Mouse (Mus musculus): ENCODE results near the gene Abhd10. TPM values are rescaled to one million over a fixed set of nuclear protein-coding genes. Genes with fewer than 3 reads are reported as not detected.

The Abhd10 gene
- polyA plus RNA-seq, 1 experiment from 2014 or later = 17.3 TPM

- in situ Hi-C loops (cut with MboI; ENCODE audit: low pct_unique_long_range_greater_than_20kb) = loop anchor here (10.0 kb wide), 1 partner anchor 392 kb away; no protein-coding TSS in a partner anchor
- no peaks in the 10 kb centered on the region for H3K27me3 ChIP-seq
- ChIA-PET POLR2A (interaction anchor here (0.7 kb wide), 1 partner anchor 258 kb away, joined by 5 read pairs; no protein-coding TSS in a partner anchor), CTCF (interaction anchor here (1.1 kb wide), 1 partner anchor 310 kb away, joined by 3 read pairs; no protein-coding TSS in a partner anchor)
- no peak for TF ChIP-seq CTCF (IDR thresholded peaks at IDR 0.05)
- no peak for DNase-seq (ENCODE audit: low read depth, low spot score)
- ATAC-seq = no peak
These were observed 29.5 kb downstream of the Abhd10 start for GRCm38 (mm10) chr16:45713261-45713660.

- TF ChIP-seq CTCF (IDR thresholded peaks at IDR 0.05) = peak; percentile 74
- H3K27me3 ChIP-seq = no peaks in the 10 kb centered on the region
- ATAC-seq (peak; percentile 74), DNase-seq (ENCODE audit: low read depth, low spot score) (no peak)
- POLR2A ChIA-PET = no interaction called here
- CTCF ChIA-PET = no interaction called here
- in situ Hi-C loops (cut with MboI; ENCODE audit: low pct_unique_long_range_greater_than_20kb) = loop anchor here (10.0 kb wide), 1 partner anchor 394 kb away; no protein-coding TSS in a partner anchor
These were observed 31.5 kb downstream of the Abhd10 start for GRCm38 (mm10) chr16:45711263-45711662.

- POLR2A ChIA-PET = no interaction called here
- CTCF ChIA-PET = interaction anchor here (0.8 to 1.7 kb wide), 3 partner anchors 9 to 399 kb away, joined by 3 to 5 read pairs (median 3); no protein-coding TSS in a partner anchor
- no peak for ATAC-seq
- in situ Hi-C loops (cut with MboI; ENCODE audit: low pct_unique_long_range_greater_than_20kb) = no loop called here
- no peak for TF ChIP-seq CTCF (IDR thresholded peaks at IDR 0.05)
- H3K27me3 ChIP-seq = no peaks in the 10 kb centered on the region
- DNase-seq (ENCODE audit: low read depth, low spot score) = no peak
These were observed 43.5 kb downstream of the Abhd10 start for GRCm38 (mm10) chr16:45699301-45699700.

GRCm38 (mm10) chr16:45697996-45698395 lies 44.8 kb downstream of the Abhd10 start:
- POLR2A ChIA-PET = interaction anchor here (0.6 kb wide), 1 partner anchor 273 kb away, joined by 3 read pairs; no protein-coding TSS in a partner anchor
- in situ Hi-C loops (cut with MboI; ENCODE audit: low pct_unique_long_range_greater_than_20kb) = no loop called here
- DNase-seq (ENCODE audit: low read depth, low spot score) = no peak
- no peaks in the 10 kb centered on the region for H3K27me3 ChIP-seq
- CTCF ChIA-PET = interaction anchor here (3.6 kb wide), 1 partner anchor 13 kb away, joined by 17 read pairs; no protein-coding TSS in a partner anchor
- no peak for ATAC-seq
- no peak for TF ChIP-seq CTCF (IDR thresholded peaks at IDR 0.05)

GRCm38 (mm10) chr16:45695445-45696160 lies 47.2 kb downstream of the Abhd10 start:
- TF ChIP-seq CTCF (IDR thresholded peaks at IDR 0.05) = no peak
- DNase-seq (ENCODE audit: low read depth, low spot score) = no peak
- ChIA-PET CTCF (interaction anchor here (0.9 to 3.6 kb wide), 3 partner anchors 8 to 20 kb away, joined by 3 to 17 read pairs (median 5); no protein-coding TSS in a partner anchor), POLR2A (no interaction called here)
- peak; percentile 26 for ATAC-seq
- no peaks in the 10 kb centered on the region for H3K27me3 ChIP-seq
- in situ Hi-C loops (cut with MboI; ENCODE audit: low pct_unique_long_range_greater_than_20kb) = no loop called here

- POLR2A ChIA-PET = no interaction called here
- DNase-seq (ENCODE audit: low read depth, low spot score) (no peak), ATAC-seq (no peak)
- CTCF ChIA-PET = interaction anchor here (1.5 kb wide), 1 partner anchor 9 kb away, joined by 8 read pairs; no protein-coding TSS in a partner anchor
- in situ Hi-C loops (cut with MboI; ENCODE audit: low pct_unique_long_range_greater_than_20kb) = no loop called here
- no peak for TF ChIP-seq CTCF (IDR thresholded peaks at IDR 0.05)
- no peaks in the 10 kb centered on the region for H3K27me3 ChIP-seq
These were observed 49.2 kb downstream of the Abhd10 start, which contains the start of gene Tmprss7 for GRCm38 (mm10) chr16:45693558-45693957. Gene Tmprss7 (minus strand): TSS chr16:45693658.

GRCm38 (mm10) chr16:45692851-45693250 lies 49.9 kb downstream of the Abhd10 start:
- CTCF ChIA-PET = interaction anchor here (1.5 kb wide), 1 partner anchor 8 kb away, joined by 8 read pairs; no protein-coding TSS in a partner anchor
- in situ Hi-C loops (cut with MboI; ENCODE audit: low pct_unique_long_range_greater_than_20kb) = no loop called here
- POLR2A ChIA-PET = no interaction called here
- TF ChIP-seq CTCF (IDR thresholded peaks at IDR 0.05) = no peak
- ATAC-seq (no peak), DNase-seq (ENCODE audit: low read depth, low spot score) (no peak)
- no peaks in the 10 kb centered on the region for H3K27me3 ChIP-seq

GRCm38 (mm10) chr16:45690178-45690577 lies 52.6 kb downstream of the Abhd10 start:
- CTCF ChIA-PET = interaction anchor here (0.8 to 1.5 kb wide), 2 partner anchors 9 to 328 kb away, joined by 4 to 5 read pairs; no protein-coding TSS in a partner anchor
- POLR2A ChIA-PET = interaction anchor here (0.7 kb wide), 1 partner anchor 233 kb away, joined by 4 read pairs; no protein-coding TSS in a partner anchor
- no peaks in the 10 kb centered on the region for H3K27me3 ChIP-seq
- in situ Hi-C loops (cut with MboI; ENCODE audit: low pct_unique_long_range_greater_than_20kb) = no loop called here
- TF ChIP-seq CTCF (IDR thresholded peaks at IDR 0.05) = no peak
- DNase-seq (ENCODE audit: low read depth, low spot score) = no peak
- no peak for ATAC-seq

- in situ Hi-C loops (cut with MboI; ENCODE audit: low pct_unique_long_range_greater_than_20kb) = loop anchor here (10.0 kb wide), 1 partner anchor 338 kb away; no protein-coding TSS in a partner anchor
- ATAC-seq (no peak), DNase-seq (ENCODE audit: low read depth, low spot score) (no peak)
- TF ChIP-seq CTCF (IDR thresholded peaks at IDR 0.05) = no peak
- POLR2A ChIA-PET = interaction anchor here (1.4 kb wide), 1 partner anchor 10 kb away, joined by 3 read pairs; no protein-coding TSS in a partner anchor
- no peaks in the 10 kb centered on the region for H3K27me3 ChIP-seq
- CTCF ChIA-PET = interaction anchor here (1.7 to 3.3 kb wide), 3 partner anchors 10 to 45 kb away, joined by 3 to 17 read pairs (median 10); no protein-coding TSS in a partner anchor
These were observed 55.9 kb downstream of the Abhd10 start for GRCm38 (mm10) chr16:45686833-45687232.

- in situ Hi-C loops (cut with MboI; ENCODE audit: low pct_unique_long_range_greater_than_20kb) = loop anchor here (10.0 kb wide), 1 partner anchor 340 kb away; no protein-coding TSS in a partner anchor
- ATAC-seq (no peak), DNase-seq (ENCODE audit: low read depth, low spot score) (no peak)
- H3K27me3 ChIP-seq = no peaks in the 10 kb centered on the region
- POLR2A ChIA-PET = interaction anchor here (1.4 kb wide), 1 partner anchor 11 kb away, joined by 3 read pairs; no protein-coding TSS in a partner anchor
- TF ChIP-seq CTCF (IDR thresholded peaks at IDR 0.05) = no peak
- CTCF ChIA-PET = interaction anchor here (0.7 to 3.3 kb wide), 15 partner anchors 8 to 725 kb away, joined by 3 to 17 read pairs (median 5); partner anchors contain the start of gene Tmprss7
These were observed 57.5 kb downstream of the Abhd10 start for GRCm38 (mm10) chr16:45685295-45685694.

Data from Patski (cell line).